Mouse (Mus musculus) kidney, embryonic 14.5 days (tissue): ENCODE data around the gene BC028528. TPM values are rescaled to one million over a fixed set of nuclear protein-coding genes. Genes with fewer than 3 reads are reported as not detected.
"Not testable (repeated sequence)": the region's sequence is repeated elsewhere in the genome, so short reads cannot be mapped to it uniquely, and the experiment has no call there.

Source experiments
- ATAC-seq: fragments of 200-750 bp; cut with Nextera tagmentation; 2 replicates; pipeline ENCODE4 v1.8.0; 2017; ENCODE audit warnings: moderate number of reproducible peaks, mild to moderate bottlenecking, moderate TSS enrichment, moderate library complexity; ENCODE audit not compliant: low FRiP score, low TSS enrichment
- H3K27ac ChIP-seq: fragments of 300-500 bp; sonication (generic); 2 replicates; pipeline ENCODE4 v1.5.1; 2014; ENCODE audit warnings: low read depth, mild to moderate bottlenecking, low read length, moderate library complexity, mixed read lengths
- H3K27me3 ChIP-seq: fragments of 300-500 bp; sonication (generic); 2 replicates; pipeline ENCODE4 v1.6.1; 2014; ENCODE audit warnings: mild to moderate bottlenecking, low read length; ENCODE audit not compliant: control insufficient read depth, insufficient read depth
- H3K36me3 ChIP-seq: fragments of 300-500 bp; sonication (generic); 2 replicates; pipeline ENCODE4 v1.6.1; 2014; ENCODE audit warnings: low read length, mixed read lengths; ENCODE audit not compliant: control insufficient read depth, insufficient read depth
- H3K4me1 ChIP-seq: fragments of 300-500 bp; sonication (generic); 2 replicates; pipeline ENCODE4 v1.6.1; 2014; ENCODE audit warnings: low read length, mixed read lengths; ENCODE audit not compliant: control insufficient read depth, insufficient read depth
- H3K4me2 ChIP-seq: fragments of 300-500 bp; sonication (generic); replicated peaks from 2 replicates; pipeline ENCODE4 v1.6.1; 2014; ENCODE audit warnings: low read depth, mild to moderate bottlenecking, low read length
- H3K4me3 ChIP-seq: fragments of 300-500 bp; sonication (generic); 2 replicates; pipeline ENCODE4 v1.5.1; 2014; ENCODE audit warnings: mild to moderate bottlenecking, low read length
- H3K9ac ChIP-seq: fragments of 300-500 bp; sonication (generic); 2 replicates; pipeline ENCODE4 v1.6.1; 2014; ENCODE audit warnings: low read depth, mild to moderate bottlenecking, low read length, moderate library complexity
- H3K9me3 ChIP-seq: fragments of 300-500 bp; sonication (generic); 2 replicates; pipeline ENCODE4 v1.6.1; 2016; ENCODE audit warnings: low read length; ENCODE audit not compliant: control insufficient read depth
- WGBS: fragments of 180-500 bp; shearing (Covaris S2); extraction: QIAGEN DNeasy Blood & Tissue Kit; methylation state at CpG from one replicate; pipeline ENCODE4 v1.1.7; 2014; 5-methylcytosine and 5-hydroxymethylcytosine counted together
- polyA plus RNA-seq: library from polyadenylated mRNA; unstranded; fragments of >200 nt; fragmentation: Nextera tagmentation; extraction: Ambion mirVana; gene quantifications from 2 replicates; pipeline ENCODE4 v1.2.1, GENCODE M21; 2014

The BC028528 gene
- polyA plus RNA-seq, 1 experiment from 2014 or later, result 33.6 TPM

DNA sequence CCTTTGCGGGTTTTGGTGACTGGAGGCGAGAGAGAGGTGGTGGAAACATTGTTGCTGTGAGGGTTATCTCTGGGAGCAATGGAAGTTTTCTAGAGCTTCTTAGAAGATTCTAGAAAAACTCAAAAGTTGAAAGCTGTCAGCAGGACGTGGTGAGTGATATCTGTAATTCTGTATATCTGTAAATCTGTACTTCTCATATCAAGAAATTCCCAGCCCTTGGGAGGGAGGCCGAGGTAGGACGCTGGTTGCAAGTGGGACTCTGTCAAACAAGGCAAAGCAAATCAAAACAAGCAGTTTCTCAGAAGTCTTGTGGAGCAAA is 38.6 kb upstream of the BC028528 start:
- WGBS, result 3% methylated on average over 5 of the region's 5 CpGs
- peak overlapping the region; percentile 92 for H3K27ac ChIP-seq
- peak overlapping the region; percentile 99 for H3K9ac ChIP-seq
- 0 out of 2 replicates have a peak, but pooled peaks cover 7% of the 10 kb centered on the region for H3K4me1 ChIP-seq
- H3K4me2 ChIP-seq, result peak overlapping the region; percentile 74
- peak overlapping the region; percentile 80 for H3K4me3 ChIP-seq
- ATAC-seq, result no peak
- H3K36me3 ChIP-seq, result peaks cover 20% of the 10 kb centered on the region
- H3K9me3 ChIP-seq, result no peaks in the 10 kb centered on the region
- no peaks in the 10 kb centered on the region for H3K27me3 ChIP-seq

DNA sequence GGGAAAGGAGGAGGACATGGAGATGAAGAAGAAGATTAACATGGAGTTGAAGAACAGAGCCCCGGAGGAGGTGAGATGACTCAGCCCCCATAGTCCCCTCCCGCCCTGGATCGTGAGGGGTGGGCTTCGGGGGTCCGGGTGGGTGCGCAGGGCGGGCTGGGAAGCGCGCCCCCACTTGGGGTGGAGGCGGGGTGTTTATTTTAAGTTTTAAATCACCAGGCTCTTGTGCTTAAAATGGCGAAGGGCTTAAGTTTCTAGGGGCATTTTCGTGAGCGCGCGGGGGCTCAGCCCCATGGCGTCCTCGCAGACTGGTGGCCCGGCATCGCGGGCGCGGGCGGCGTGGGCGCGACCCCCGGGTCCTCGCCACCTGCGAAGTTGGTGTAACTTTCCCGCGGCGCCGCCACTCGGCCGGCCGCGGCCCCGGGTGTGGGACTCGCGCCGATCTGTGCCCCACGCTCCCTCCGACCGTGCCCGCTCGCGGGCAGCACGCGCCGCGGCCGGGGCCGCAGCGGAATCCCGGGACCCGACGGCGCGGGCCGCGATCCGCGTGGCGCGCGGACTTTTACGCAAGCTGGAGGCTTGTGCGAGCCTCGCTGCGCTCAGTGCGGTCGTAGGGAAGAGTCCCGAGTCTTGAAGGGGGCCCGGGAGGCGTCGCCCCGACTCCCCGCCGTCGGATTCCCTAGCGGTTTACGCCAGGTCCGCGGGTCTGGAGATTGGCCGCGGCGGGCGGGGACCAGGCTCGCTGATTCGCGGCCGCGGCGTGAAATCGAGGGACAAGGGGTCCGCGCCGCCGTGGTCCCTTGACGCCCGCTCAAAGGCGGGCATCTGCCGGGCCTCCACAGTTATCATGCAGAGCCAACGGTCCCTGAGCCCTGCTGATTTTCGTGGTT is 38.0 kb upstream of the BC028528 start:
- H3K4me3 ChIP-seq, result peak overlapping the region; percentile 80
- peak; percentile 23 for ATAC-seq
- H3K9me3 ChIP-seq, result no peaks in the 10 kb centered on the region
- 0 out of 2 replicates have a peak, but pooled peaks cover 7% of the 10 kb centered on the region for H3K4me1 ChIP-seq
- H3K27me3 ChIP-seq, result no peaks in the 10 kb centered on the region
- H3K27ac ChIP-seq, result peak overlapping the region; percentile 92
- peak overlapping the region; percentile 99 for H3K9ac ChIP-seq
- peak overlapping the region; percentile 74 for H3K4me2 ChIP-seq
- under 1% methylated on average over 71 of the region's 105 CpGs for WGBS
- H3K36me3 ChIP-seq, result peaks cover 15% of the 10 kb centered on the region

DNA sequence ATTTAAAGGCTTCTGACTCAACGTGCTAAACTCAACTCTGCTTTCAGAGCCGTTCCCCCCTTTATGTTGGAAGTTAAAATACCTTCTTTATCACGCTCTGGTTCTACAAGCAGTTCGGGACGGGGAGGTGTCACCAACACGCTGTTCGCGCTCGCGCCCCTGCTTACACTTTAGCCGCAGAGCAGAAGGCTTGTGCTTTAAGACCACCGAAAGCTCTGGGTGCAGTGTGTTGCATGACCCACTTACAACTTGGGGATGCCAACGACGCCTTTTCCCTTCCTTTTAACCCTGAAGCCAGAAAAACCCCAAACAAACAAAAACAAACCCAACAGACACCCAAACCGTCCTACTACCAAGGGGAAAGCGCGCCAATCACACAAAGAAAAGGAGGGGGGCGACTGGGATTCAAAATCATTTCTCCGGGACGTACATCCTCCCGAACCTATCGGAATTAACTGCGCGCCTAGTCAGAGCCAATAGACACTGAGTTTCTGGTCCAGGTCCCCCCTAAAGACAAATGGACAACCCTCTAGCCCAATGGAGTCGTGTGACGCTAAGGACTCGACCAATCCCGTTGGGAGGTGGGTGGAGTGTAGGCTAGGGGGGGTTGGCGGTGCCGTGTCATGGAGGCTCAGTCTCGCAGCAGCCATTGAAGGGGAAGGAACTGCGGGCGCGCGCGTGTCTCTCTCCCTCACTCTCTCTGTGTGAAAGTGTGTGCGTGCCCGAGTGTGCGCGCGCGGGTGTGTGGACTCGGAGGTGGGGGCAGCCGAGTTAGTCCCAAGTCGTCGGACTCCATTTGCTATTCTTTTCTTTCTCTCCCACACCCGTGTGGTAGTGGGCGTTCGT is 37.1 kb upstream of the BC028528 start, which contains the start of gene Anp32e:
Anp32e (plus strand) TSS at position 589 of the 846 bp plus-strand sequence.
- Histone ChIP-seq H3K4me1 (0 out of 2 replicates have a peak, but pooled peaks cover 7% of the 10 kb centered on the region), H3K4me3 (peak within 1 kb of the TSS; percentile 80), H3K27ac (peak within 1 kb of the TSS; percentile 92), H3K27me3 (no peaks in the 10 kb centered on the region), H3K9me3 (no peaks in the 10 kb centered on the region), H3K4me2 (peak within 1 kb of the TSS; percentile 74), H3K9ac (peak within 1 kb of the TSS; percentile 99), H3K36me3 (peaks cover 5% of the 10 kb centered on the region)
- WGBS, result under 1% methylated on average over 49 of the region's 49 CpGs
- peak; percentile 100 for ATAC-seq

DNA sequence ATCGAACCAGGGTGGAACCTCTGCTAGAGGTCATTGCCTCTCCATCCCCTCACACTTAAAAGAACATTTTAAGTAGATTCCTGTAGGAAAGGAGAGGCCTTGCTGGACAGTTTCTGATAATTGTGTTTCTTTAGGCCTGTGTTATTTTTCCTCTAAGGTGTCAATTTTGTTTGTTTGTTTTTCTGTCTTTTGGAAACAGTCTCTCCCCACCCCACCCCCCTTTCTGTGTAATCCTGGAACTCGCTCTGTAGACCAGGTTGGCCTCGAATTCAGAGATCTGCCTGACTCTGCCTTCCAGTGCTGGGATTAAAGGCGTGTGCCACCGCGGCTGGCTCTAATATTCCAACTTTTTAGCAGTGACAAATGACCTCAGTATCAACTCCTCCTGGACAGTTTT is 36.5 kb upstream of the BC028528 start:
- peak overlapping the region; percentile 73 for H3K9ac ChIP-seq
- no peaks in the 10 kb centered on the region for H3K9me3 ChIP-seq
- 63% methylated on average over 6 of the region's 6 CpGs for WGBS
- no peak for ATAC-seq
- H3K27ac ChIP-seq, result peak overlapping the region; percentile 79; the same call in 1 of the 2 replicates
- H3K36me3 ChIP-seq, result no peaks in the 10 kb centered on the region
- H3K4me1 ChIP-seq, result 0 out of 2 replicates have a peak, but pooled peaks cover 7% of the 10 kb centered on the region
- peak overlapping the region; percentile 61 for H3K4me2 ChIP-seq
- H3K4me3 ChIP-seq, result peak overlapping the region; percentile 80
- no peaks in the 10 kb centered on the region for H3K27me3 ChIP-seq

DNA sequence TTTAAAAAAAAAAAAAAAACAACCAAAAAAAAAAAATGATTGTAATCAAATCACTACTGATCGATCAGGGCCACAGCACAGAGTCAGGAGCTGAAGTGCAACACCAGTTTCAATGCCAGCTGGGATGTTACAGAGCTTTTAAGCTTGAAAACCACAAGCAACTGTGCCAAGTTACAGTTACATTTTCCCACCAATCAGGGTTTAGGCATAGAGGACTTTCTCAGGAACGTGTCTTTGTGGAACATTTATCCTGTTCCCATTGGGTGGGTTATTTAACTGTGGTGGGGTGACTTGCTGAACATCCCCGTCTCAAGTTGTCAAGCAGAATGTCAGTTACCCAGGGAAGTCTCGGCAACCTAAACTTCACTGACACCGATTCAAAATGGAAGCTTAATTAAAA is 33.3 kb upstream of the BC028528 start:
- Histone ChIP-seq H3K4me1 (no peaks in the 10 kb centered on the region), H3K36me3 (no peaks in the 10 kb centered on the region), H3K27ac (no peak overlapping the region), H3K4me2 (no peak overlapping the region), H3K4me3 (no peak overlapping the region), H3K9me3 (no peaks in the 10 kb centered on the region), H3K27me3 (no peaks in the 10 kb centered on the region), H3K9ac (no peak overlapping the region)
- no peak for ATAC-seq
- WGBS, result 85% methylated on average over 5 of the region's 5 CpGs

DNA sequence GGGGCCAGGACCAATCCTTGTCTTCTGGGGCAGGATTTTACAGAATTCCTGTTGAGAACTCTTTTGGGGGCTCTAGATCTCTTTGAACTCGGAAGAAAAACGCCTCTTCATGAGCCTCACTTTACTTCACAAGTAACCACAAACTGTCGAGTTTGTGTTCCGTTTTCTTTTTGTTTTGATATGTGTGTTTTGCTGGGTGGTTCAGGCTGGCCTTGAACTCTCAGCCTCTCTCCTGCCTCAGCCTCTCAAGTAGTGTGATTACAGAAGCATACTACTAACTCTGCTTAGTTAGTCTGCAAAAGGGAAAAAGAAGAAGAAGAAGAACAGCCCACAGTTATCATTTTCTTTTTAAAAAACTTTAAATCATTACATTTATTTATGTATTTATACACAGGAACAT is 32.4 kb upstream of the BC028528 start:
- WGBS, result 75% methylated on average over 4 of the region's 4 CpGs
- H3K9ac ChIP-seq, result no peak overlapping the region
- H3K36me3 ChIP-seq, result no peaks in the 10 kb centered on the region
- H3K27me3 ChIP-seq, result no peaks in the 10 kb centered on the region
- no peaks in the 10 kb centered on the region for H3K4me1 ChIP-seq
- no peak overlapping the region for H3K27ac ChIP-seq
- no peaks in the 10 kb centered on the region for H3K9me3 ChIP-seq
- no peak overlapping the region for H3K4me3 ChIP-seq
- H3K4me2 ChIP-seq, result no peak overlapping the region
- ATAC-seq, result no peak

DNA sequence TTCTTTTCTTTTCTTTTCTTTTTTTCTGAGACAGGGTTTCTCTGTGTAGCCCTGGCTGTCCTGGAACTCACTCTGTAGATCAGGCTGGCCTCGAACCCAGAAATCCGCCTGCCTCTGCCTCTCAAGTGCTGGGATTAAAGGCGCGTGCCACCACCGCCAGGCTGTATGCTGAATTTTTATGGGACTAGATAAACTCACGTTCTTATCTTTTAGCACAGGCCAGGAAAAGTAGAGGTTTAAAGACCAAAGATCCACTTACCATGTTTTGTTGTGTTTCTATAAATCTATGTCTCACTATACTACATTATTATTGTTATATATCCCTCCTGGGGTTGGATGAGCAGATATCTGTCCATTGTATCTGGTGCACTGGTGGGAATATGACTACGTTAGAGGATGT is 31.6 kb upstream of the BC028528 start:
- not testable (repeated sequence) for H3K4me1 ChIP-seq, H3K9ac ChIP-seq, ATAC-seq, H3K36me3 ChIP-seq, H3K9me3 ChIP-seq, H3K4me3 ChIP-seq, H3K27me3 ChIP-seq, H3K27ac ChIP-seq, H3K4me2 ChIP-seq
- 90% methylated on average over 7 of the region's 7 CpGs for WGBS

DNA sequence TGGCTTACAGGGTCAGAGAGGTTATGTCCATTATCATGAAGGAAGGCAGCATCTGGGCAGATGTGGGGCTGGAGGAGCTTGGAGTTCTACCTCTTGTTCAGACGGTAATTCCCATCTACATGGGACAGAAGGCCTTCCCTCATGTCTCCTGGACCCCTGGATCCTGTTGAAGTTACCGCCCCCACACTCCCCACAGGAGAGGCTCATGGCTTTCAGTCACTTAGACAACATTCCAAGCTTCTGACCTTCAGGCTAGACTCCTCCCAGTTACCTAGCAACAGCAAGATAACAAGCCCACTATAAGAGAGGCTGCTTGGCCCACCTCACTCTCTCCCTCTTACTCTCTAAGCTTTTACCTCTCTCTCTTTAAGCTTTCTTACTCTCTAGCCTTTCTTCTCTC is 28.7 kb upstream of the BC028528 start:
- not testable (repeated sequence) for H3K4me1 ChIP-seq, H3K27me3 ChIP-seq, H3K9me3 ChIP-seq, H3K4me3 ChIP-seq, H3K27ac ChIP-seq, H3K9ac ChIP-seq, H3K4me2 ChIP-seq, H3K36me3 ChIP-seq, ATAC-seq
- WGBS, result 48% methylated on average over 2 of the region's 2 CpGs

DNA sequence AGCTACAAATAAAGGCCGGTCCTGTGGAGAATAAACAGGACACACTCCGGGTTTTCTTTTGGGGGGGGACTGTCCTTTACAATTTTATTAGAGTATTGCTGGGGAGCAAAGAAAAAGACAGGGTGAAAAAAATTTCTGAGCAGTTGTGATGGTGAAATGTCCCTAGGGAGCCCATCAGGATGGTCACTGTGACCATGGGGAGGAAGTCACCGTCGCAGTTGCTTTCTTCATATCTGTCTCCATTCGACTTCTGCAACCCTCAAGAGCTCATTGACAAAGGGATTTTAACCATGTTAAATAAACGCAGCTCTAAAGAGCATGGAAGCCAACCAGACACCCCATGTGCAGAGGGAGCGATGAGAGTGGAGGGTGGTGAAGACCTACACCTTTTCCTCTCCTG is 25.0 kb upstream of the BC028528 start:
- Histone ChIP-seq H3K9me3 (no peaks in the 10 kb centered on the region), H3K9ac (no peak overlapping the region), H3K4me1 (no peaks in the 10 kb centered on the region), H3K4me2 (no peak overlapping the region), H3K4me3 (no peak overlapping the region), H3K36me3 (no peaks in the 10 kb centered on the region), H3K27me3 (no peaks in the 10 kb centered on the region), H3K27ac (no peak overlapping the region)
- WGBS, result 77% methylated on average over 7 of the region's 7 CpGs
- no peak for ATAC-seq
